10 mouse cellular contexts compared by ENCODE assay signal in genomic region chr13:38109081-38109480, GRCm38 (mm10).
"Had no signal": no experiment of that assay in that cellular context is flagged by ENCODE, and none has a peak within 500 bp of the region (broad histone marks: within the 10 kb centered on the region; RNA-seq: fewer than 3 reads in every experiment).

No protein-coding gene starts in this region.

- DNase-seq: kidney, adult 11 months; kidney, adult 8-10 months; kidney, postnatal 10 days; kidney, postnatal 36 days; left cerebral cortex, postnatal 4 days; liver, postnatal 0 days; lung, embryonic 14.5 days; midbrain, embryonic 14.5 days; spleen, adult 18-20 months; thymus, postnatal 25 days had no signal
